Mouse (Mus musculus) urinary bladder, postnatal 14 days (tissue): Measurements from ENCODE around the gene Slc7a7.

Experiments
- DNase-seq: peaks from one replicate; pipeline ENCODE4 v3.0.0; 2021; ENCODE audit warnings: low spot score

The Slc7a7 gene

DNA sequence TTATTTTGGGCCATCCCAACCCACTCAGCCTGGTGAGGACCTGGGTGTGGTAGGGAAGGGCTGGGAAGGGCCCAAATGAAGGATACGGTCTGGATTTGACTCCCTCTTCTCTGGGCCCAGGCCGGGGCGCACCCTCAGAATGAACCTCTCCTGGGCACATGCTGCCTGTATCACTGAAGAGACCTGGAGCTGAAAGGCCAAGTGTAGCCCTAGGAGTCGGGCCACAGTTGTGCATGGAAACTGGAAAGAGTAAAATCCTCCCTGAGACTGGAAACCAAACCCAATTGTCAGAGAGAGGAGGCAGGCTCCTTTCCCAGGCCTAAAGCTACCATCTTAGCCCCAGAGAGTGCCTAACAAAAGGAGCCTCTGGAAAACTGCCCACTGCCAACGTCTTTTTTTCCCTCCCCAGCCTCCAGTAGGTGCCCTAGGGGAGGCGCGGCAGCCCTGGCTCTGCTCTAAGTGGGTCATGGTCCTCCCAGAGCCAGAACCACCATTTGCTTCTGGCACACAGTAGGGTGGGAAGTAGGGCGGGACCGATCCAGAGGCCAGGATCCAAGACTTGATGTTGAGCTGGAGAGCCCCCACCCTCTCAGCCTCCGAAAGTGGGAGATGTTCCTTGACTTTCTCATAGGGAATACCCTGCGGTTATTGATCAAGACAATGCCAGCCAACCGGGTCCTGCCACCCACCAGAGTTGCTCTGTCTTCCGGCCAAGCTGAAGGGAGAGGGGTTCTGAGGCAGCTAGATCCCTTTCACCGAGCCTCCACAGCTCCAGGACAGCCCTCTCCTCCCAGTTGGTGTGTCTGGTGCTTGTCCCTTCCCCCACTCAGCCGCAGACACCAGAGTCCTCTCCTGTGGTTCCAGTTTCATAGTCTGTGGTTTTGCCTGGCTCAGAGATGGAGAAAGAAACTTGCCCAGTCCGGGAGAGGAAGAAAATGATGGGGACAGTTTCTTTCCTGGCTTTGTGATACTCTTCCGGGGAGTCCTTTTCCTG is 15.6 kb upstream of the Slc7a7 start:
- DNase-seq, result peak; percentile 43

GRCm38 (mm10) chr14:54432078-54432836 is 14.7 kb upstream of the Slc7a7 start:
- DNase-seq, result peak; percentile 55

- peak; percentile 81 for DNase-seq
Observed at GRCm38 (mm10) chr14:54431334-54432077, 13.9 kb upstream of the Slc7a7 start, which contains the start of gene Mmp14. Gene Mmp14 (plus strand): TSS chr14:54431612.

DNA sequence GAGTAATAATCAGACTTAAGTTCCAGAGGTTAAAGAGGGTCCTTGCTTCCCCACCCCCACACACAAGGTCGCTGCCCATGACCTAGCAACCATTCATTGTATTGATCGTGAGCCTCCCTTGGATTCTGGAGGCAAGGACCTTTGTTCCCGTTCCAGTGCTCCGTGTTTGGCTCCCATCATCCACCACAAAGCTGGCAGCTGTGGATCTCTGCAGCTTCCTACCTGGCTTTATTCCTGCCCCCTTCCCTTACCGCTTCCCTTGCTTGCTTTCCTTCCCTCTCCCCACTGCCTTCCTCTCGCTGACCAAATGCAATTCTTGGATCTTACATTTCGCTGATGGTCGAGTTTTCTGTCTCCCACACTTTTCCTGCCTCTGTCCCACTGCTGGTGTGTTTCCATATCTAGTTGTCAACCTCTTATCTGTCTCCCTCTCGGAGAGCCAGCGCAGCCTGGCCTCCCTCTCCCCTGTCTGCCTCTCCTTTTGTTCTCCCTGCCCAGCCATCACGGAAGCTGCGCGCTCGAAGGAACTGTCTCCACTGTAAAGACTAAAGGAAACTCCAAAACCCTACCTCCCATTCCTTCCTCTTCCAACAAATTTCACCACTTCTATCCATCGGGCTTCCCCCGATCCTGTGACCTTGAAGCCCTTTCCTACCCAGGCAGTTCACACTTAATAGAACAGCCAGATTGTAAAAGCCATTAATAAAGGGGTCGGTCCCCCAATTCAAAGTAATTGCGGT is 13.0 kb upstream of the Slc7a7 start:
- DNase-seq, result no peak

- DNase-seq, result peak; percentile 53
Observed at GRCm38 (mm10) chr14:54429332-54430093, 11.9 kb upstream of the Slc7a7 start.

GRCm38 (mm10) chr14:54428421-54428820 is 10.8 kb upstream of the Slc7a7 start:
- no peak for DNase-seq

GRCm38 (mm10) chr14:54427696-54428095 is 10.1 kb upstream of the Slc7a7 start:
- no peak for DNase-seq

GRCm38 (mm10) chr14:54426689-54427398 is 9.3 kb upstream of the Slc7a7 start, which contains the start of gene Mrpl52:
Gene Mrpl52 (plus strand): TSS chr14:54426909.
- peak; percentile 94 for DNase-seq

DNA sequence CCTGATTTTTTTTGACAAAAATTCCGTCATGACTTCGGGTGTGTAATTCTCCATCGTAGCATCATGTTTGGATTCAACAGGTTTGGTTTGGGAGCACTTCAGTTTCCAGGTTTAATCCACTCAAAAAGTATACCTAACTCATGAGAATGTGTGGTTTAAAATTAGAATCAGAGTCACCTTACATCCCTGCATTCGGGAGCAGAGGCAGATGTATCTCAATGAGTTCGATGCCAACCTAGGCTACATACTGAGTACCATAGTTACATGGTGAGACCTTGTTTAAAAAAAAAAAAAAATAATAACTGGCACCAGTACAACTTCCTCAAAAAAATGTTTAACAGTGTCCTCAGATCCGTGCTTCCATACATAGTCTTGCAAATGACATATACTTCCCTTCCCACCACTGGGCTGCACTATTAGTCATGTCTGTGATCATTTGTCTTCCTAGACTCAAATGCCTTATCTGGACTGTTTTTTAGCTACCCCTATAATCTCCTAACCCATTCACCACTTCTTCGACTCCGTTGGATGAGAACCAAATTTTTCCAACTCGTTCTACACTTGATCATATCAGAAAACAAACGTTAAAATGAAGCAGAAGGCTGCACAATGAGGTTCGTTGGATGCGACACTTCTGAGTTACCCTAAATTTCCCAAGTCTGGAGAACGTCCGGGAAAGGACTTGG is 8.6 kb upstream of the Slc7a7 start:
- no peak for DNase-seq

- no peak for DNase-seq
Observed at GRCm38 (mm10) chr14:54425540-54425939, 8.0 kb upstream of the Slc7a7 start.

DNA sequence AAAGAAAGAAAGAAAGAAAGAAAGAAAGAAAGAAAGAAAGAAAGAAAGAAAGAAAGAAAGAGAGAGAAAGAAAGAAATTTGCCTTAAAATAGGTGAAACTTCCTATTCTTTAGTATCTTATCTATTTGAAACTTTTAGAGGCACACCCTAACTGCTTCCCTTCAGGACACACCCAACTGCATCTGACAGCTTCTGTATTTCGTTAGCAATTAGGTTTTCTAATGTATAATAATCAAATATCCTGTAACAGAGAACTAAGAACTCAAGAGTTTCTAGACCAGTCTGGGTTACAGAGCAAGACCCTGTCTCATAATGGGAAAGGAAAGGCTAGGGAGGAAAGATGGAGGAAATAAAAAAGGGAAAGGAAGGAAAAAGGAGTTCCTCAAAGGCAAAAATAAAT is 7.1 kb upstream of the Slc7a7 start:
- no peak for DNase-seq

DNA sequence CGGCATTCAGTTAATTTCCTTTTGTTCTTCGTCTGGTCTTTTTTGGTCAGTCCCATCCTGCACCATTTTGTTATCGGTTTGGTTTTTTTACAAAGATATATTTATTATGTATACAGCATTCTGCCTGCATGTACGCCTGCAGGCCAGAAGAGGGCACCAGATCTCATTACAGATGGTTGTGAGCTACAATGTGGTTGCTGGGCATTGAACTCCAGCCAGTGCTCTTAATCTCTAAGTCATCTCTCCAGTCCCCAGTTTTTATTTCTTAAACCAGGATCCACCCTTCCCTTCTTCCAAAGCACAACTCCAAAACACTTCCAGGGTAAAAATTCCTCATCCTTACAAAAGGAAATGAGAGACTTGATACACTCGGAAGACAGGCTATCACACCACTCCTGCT is 5.8 kb upstream of the Slc7a7 start:
- no peak for DNase-seq

DNA sequence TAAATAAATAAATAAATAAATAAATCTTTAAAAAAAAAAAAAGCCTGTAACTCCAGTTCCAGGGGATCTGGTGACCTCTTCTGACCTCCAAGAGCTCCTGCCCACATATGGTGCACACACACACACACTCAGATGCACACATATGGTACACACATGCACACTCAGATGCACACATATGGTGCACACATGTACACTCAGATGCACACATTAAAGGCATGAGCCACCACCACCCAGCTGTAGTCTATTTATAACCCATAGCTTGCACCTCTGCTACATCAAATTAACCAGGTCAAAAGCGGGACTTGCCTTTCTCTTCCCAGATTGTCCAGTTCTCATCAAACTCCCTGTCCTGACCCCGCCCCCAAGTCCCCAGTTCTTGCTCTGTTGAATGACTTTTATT is 3.4 kb upstream of the Slc7a7 start:
- no peak for DNase-seq

GRCm38 (mm10) chr14:54416830-54417229 is 750 bp downstream of the Slc7a7 start:
- DNase-seq, result no peak

DNA sequence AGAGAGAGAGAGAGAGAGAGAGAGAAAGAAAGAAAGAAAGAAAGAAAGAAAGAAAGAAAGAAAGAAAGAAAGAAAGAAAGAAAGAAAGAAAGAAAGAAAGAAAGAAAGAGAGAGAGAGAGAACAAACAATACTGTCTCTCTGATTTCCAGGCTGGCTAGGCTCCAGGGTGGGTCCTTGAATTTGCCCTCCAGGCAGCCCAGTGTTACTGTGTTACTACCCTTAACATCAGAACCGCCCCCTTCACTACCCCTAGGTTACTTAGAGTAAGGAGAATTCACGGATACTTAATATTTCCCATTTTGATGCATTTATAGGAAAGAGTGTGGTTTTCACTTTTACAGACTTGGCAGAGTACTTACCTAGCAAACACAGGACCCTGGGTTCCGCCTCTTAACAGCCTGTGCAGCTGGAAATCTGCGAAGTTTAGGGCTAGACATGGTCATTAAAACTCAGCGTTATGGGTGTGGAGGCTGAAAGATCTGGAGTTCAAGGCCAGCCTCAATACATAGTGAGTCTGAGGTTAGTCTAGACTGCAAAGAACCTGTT is 1.3 kb downstream of the Slc7a7 start:
- no peak for DNase-seq

GRCm38 (mm10) chr14:54415241-54416020 is 2.1 kb downstream of the Slc7a7 start:
- DNase-seq, result no peak

- peak; percentile 53 for DNase-seq
Observed at GRCm38 (mm10) chr14:54413877-54414700, 3.5 kb downstream of the Slc7a7 start.
